Mouse (Mus musculus) kidney, adult 2 months (tissue): ENCODE results near the gene Cd200r2.

Experiments
- CTCF ChIP-seq: fragments of 200-500 bp; conservative IDR thresholded peaks from 2 replicates; pipeline ENCODE4 v1.5.1; 2011; ENCODE audit warnings: low read depth, mild to moderate bottlenecking, control low read depth, low read length, moderate library complexity, mixed read lengths; ENCODE audit not compliant: insufficient read depth, insufficient read length
- POLR2A ChIP-seq: fragments of 200-500 bp; IDR thresholded peaks from one replicate; pipeline ENCODE4 v1.6.1; 2011; ENCODE audit warnings: low read depth, low read length, control low read depth

GRCm38 (mm10) chr16:44875178-44875577 is 8.3 kb downstream of the Cd200r2 start:
- no peak for TF ChIP-seq CTCF
- no peak for TF ChIP-seq POLR2A
